Mouse (Mus musculus) megakaryocyte, embryonic 14.5 days (primary cell): ENCODE data around the gene Pappa. TPM values are rescaled to one million over a fixed set of nuclear protein-coding genes. Genes with fewer than 3 reads are reported as not detected.

Source experiments
- H3K27me3 ChIP-seq: replicated peaks from 2 replicates; pipeline ENCODE3; 2012; ENCODE audit warnings: inconsistent platforms
- H3K36me3 ChIP-seq: replicated peaks from 2 replicates; pipeline ENCODE3; 2012; ENCODE audit warnings: low read length, inconsistent platforms, mixed read lengths
- H3K4me1 ChIP-seq: 2 replicates; pipeline ENCODE4 v1.6.1; 2012; ENCODE audit warnings: inconsistent platforms
- H3K4me3 ChIP-seq: replicated peaks from 2 replicates; pipeline ENCODE3; 2012; ENCODE audit warnings: moderate library complexity, mild to moderate bottlenecking, inconsistent platforms
- H3K9me3 ChIP-seq: 2 replicates; pipeline ENCODE4 v1.6.1; 2012; ENCODE audit warnings: inconsistent platforms
- FLI1 ChIP-seq: IDR thresholded peaks from 2 replicates; pipeline ENCODE4 v1.6.1; 2012; ENCODE audit warnings: low read length, inconsistent platforms, mixed read lengths
- GATA1 ChIP-seq: IDR thresholded peaks from 3 replicates; pipeline ENCODE4 v1.6.1; 2012; ENCODE audit warnings: mixed read lengths, low read length, inconsistent platforms, borderline replicate concordance
- polyA plus RNA-seq: library from polyadenylated mRNA; stranded (reverse); fragments of >175 nt; gene quantifications from 2 replicates; pipeline ENCODE4 v1.2.3, GENCODE M21; 2012; ENCODE audit warnings: low replicate concordance; ENCODE audit not compliant: insufficient read depth

Gene Pappa
- polyA plus RNA-seq, 1 experiment: not detected

- no peaks in the 10 kb centered on the region for H3K27me3 ChIP-seq
- H3K4me1 ChIP-seq: no peaks in the 10 kb centered on the region
- 0 out of 2 replicates have a peak, but pooled peaks cover 3% of the 10 kb centered on the region for H3K9me3 ChIP-seq
- TF ChIP-seq GATA1: no peak
- no peak overlapping the region for H3K4me3 ChIP-seq
- no peaks in the 10 kb centered on the region for H3K36me3 ChIP-seq
Measured at GRCm38 (mm10) chr4:65373841-65374240, 249.9 kb downstream of the Pappa start.

DNA sequence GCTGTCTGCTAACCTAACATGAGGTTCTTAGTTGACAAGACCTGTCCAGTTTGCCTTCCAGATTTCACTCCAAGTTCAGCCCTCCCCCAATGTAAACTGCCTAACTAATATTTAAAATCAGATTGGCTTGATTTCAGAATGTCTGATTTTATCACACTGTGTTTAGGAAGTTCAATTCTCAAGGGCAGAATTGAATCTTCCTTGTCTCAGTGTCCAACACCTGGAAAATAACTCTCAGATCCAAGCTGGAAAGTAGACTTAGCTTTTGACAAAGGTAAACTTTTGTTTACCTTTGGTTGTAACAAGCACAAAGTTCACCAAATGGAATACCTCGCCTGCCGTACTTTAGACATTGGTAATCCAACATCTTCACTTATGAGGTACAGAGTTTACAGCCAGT is 252.6 kb downstream of the Pappa start:
- Histone ChIP-seq H3K9me3 (peaks cover 7% of the 10 kb centered on the region; the same call in 1 of the 2 replicates), H3K4me3 (no peak overlapping the region), H3K36me3 (no peaks in the 10 kb centered on the region), H3K27me3 (no peaks in the 10 kb centered on the region), H3K4me1 (no peaks in the 10 kb centered on the region)
- no peak for TF ChIP-seq GATA1
- TF ChIP-seq FLI1: no peak

DNA sequence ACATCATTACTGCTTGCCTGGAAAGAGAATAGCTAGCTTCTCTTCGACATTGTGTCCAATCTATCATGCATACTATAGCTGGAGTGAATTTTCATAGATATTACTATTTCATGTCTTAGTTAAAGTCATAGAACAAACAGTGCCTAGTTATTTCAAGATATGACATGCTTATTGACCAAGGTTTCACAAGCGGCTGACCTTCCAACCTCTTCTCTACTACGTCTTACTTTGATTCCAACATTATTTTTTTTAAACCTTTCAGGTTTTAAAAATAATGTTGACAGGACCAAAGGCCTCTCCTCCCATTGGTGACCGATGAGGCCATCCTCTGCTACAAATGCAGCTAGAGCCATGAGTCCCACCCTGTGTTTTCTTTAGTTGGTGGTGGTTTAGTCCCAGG is 255.5 kb downstream of the Pappa start:
- Histone ChIP-seq H3K9me3 (peaks cover 10% of the 10 kb centered on the region; the same call in 1 of the 2 replicates), H3K4me3 (no peak overlapping the region), H3K36me3 (no peaks in the 10 kb centered on the region), H3K4me1 (no peaks in the 10 kb centered on the region), H3K27me3 (no peaks in the 10 kb centered on the region)
- TF ChIP-seq GATA1: no peak
- TF ChIP-seq FLI1: no peak

DNA sequence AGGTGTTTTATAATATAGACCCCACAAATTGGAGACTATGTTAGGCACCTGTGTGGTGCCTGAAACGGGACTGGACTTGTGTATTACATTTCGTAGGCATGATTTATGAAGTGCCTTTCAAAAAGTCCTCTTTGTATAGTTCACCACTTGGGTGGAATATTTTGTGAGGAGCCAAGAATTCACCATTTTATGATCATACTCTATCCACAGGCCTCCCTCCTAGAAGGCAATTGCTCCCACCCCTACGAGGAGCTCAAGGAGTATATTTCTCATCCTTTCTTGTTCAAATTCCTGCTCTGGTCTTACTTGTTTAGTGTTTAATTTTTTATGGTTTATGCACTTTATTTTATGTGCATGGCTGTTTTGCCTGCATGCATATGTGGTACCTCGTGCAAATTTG is 259.1 kb downstream of the Pappa start:
- H3K4me1 ChIP-seq: no peaks in the 10 kb centered on the region
- TF ChIP-seq FLI1 (no peak), GATA1 (no peak)
- no peak overlapping the region for H3K4me3 ChIP-seq
- peaks cover 10% of the 10 kb centered on the region; the same call in 1 of the 2 replicates for H3K9me3 ChIP-seq
- H3K36me3 ChIP-seq: no peaks in the 10 kb centered on the region
- H3K27me3 ChIP-seq: no peaks in the 10 kb centered on the region

- Histone ChIP-seq H3K4me3 (no peak overlapping the region), H3K4me1 (no peaks in the 10 kb centered on the region), H3K27me3 (no peaks in the 10 kb centered on the region), H3K9me3 (no peaks in the 10 kb centered on the region), H3K36me3 (no peaks in the 10 kb centered on the region)
- no peak for TF ChIP-seq FLI1
- TF ChIP-seq GATA1: no peak
Measured at GRCm38 (mm10) chr4:65391001-65391400, 267.0 kb downstream of the Pappa start.

DNA sequence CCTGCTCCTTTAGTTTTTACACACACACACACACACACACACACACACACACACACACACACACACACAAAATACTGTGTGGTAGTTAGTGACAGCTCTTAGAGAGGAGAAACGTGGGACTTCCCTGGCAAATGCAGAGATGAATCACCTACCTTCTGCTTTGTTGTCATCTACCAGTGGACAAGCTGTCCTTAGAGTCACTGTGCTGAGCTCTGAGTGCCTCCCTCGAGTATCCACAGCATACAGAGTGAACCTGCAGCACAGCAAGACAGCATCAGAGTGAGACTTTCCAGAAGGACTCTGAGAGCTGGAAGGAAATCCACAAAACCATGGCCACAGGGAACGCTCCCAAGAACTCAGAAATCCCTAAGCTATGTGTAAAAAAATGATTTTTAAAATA is 272.8 kb downstream of the Pappa start:
- TF ChIP-seq FLI1 (no peak), GATA1 (no peak)
- Histone ChIP-seq H3K27me3 (no peaks in the 10 kb centered on the region), H3K9me3 (peaks cover 4% of the 10 kb centered on the region; the same call in 1 of the 2 replicates), H3K4me3 (no peak overlapping the region), H3K4me1 (no peaks in the 10 kb centered on the region), H3K36me3 (no peaks in the 10 kb centered on the region)

DNA sequence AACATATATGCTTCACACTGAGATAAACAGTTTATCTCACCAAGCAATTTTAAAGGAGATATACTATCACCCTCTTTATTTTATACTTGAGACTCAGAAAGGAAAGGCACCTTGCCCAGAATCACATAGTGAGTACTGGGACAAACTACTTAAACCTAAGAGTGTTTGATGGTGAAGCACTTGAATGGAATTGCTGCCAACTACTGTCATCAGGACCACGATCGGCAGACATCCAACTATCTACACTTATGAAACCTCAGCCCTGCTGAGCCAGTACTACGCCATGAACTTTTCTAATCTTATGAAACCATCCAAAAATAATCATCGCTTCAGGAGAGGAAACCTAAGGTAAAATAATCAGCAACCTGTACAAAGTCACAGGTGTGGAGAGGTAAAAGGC is 275.5 kb downstream of the Pappa start:
- TF ChIP-seq GATA1 (no peak), FLI1 (no peak)

DNA sequence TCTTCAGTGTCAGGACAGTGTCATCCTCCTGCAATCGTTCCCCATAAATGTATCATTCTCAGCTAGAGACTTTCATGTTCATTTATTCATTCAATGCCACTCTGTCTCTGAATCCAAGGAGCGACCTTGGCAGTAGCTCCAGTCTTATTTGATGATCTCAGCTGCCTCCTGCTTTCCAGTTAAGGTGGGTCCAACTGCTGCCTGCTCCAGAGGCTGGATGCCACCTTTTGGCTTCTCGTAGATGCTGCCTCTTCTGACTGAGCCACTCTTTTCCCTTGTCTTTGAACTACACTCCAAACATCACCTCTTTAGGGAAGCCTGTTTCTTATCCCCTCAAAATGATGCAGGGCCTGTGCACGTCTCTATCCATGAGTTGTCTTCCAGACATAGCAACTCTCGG is 278.3 kb downstream of the Pappa start:
- peaks cover 7% of the 10 kb centered on the region; the same call in 1 of the 2 replicates for H3K9me3 ChIP-seq
- H3K36me3 ChIP-seq: no peaks in the 10 kb centered on the region
- H3K4me3 ChIP-seq: no peak overlapping the region
- no peaks in the 10 kb centered on the region for H3K27me3 ChIP-seq
- TF ChIP-seq FLI1 (no peak), GATA1 (no peak)
- no peaks in the 10 kb centered on the region for H3K4me1 ChIP-seq

More for the DNA sequence above, 275.5 kb downstream of the Pappa start:
- Histone ChIP-seq H3K4me1 (no peaks in the 10 kb centered on the region), H3K36me3 (no peaks in the 10 kb centered on the region), H3K4me3 (no peak overlapping the region), H3K9me3 (peaks cover 7% of the 10 kb centered on the region; the same call in 1 of the 2 replicates), H3K27me3 (no peaks in the 10 kb centered on the region)

DNA sequence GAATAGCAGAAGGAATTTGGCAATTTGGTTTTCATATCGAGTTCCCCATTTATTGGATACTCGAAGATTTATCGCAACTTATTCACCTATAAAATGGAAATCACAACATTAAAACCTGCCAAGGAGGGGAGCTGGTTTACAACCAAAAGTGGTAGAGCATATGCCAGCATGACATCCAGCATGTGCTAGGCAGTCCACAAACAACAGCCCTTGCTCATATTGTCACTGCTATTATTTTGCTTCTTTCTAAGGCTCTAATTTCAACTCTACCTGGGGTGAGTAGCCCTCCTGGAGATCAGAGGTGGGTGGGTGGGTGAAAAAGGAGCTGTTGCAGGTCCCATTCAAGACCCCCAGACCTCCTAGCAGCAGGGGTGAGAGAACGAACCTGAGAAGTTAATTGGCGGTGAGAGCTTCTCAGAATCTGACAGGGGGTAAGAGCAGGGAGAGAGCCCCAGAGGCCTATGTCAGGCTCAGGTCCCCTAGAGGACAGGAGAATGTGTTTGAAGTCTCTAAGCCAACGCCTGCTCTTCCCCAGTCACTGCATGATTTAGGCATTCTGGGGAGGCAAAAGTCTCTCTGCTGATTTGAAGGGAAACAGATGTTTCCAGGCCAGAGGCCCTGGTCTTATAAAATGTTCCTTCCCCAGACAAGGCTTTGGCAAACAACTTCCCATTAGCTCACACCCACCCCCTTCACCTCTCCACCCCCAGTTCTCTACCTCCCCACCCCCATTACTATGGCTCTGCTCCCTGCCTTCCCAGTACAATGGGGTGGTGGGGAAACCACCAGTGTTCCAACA is 279.1 kb downstream of the Pappa start:
- Histone ChIP-seq H3K9me3 (peaks cover 7% of the 10 kb centered on the region; the same call in 1 of the 2 replicates), H3K36me3 (no peaks in the 10 kb centered on the region), H3K27me3 (no peaks in the 10 kb centered on the region), H3K4me3 (no peak overlapping the region), H3K4me1 (no peaks in the 10 kb centered on the region)
- no peak for TF ChIP-seq GATA1
- TF ChIP-seq FLI1: no peak
